Mouse (Mus musculus) fibroblast of lung, adult 2 months (primary cell): ENCODE data around the gene Pyroxd1.

Experiments
- DNase-seq: peaks from one replicate; pipeline ENCODE4 v3.0.0-alpha.2; 2011; ENCODE audit warnings: low read depth

The Pyroxd1 gene

DNA sequence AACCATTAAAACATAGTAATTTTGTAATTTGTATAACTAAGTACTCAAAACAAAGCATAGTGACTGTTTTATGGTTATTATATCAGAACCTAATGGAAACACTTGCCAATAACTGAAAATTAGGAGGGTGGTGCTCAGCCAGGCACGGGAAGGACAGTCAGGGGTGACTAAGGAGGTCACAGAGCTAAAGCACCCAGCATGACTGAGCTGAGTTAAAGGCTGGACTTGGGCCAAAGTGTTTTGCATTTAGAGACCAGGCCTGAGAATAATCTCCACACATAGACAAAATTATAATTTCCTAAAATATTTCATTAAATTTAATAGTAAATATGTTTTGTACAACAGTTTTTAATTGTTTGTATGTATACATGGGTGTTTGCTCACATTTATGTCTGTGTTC is 31.6 kb downstream of the Pyroxd1 start:
- no peak for DNase-seq

GRCm38 (mm10) chr6:142378576-142379330 is 33.3 kb downstream of the Pyroxd1 start:
- DNase-seq: no peak

- DNase-seq: no peak
Measured at GRCm38 (mm10) chr6:142379961-142380360, 34.5 kb downstream of the Pyroxd1 start.

- DNase-seq: no peak
Measured at GRCm38 (mm10) chr6:142381615-142382014, 36.2 kb downstream of the Pyroxd1 start.

DNA sequence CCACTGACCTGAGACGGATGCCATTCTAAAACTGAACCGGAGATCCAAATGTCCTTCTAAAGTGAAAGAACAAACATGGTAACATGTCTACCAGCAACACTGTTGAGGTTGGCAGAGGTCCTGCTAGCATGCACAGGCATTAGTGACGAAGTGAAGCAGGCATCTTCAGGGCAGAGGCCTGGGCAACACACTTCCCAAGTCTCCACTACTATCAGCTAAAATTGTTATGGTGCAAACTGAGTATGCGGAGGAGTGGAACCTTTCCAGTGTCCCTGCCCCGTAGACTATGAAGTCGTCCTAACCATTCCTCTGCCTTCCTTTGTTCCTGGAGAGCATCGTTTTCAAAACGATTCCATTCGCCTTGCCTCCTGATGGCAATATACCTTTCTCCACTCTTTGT is 39.1 kb downstream of the Pyroxd1 start:
- no peak for DNase-seq

DNA sequence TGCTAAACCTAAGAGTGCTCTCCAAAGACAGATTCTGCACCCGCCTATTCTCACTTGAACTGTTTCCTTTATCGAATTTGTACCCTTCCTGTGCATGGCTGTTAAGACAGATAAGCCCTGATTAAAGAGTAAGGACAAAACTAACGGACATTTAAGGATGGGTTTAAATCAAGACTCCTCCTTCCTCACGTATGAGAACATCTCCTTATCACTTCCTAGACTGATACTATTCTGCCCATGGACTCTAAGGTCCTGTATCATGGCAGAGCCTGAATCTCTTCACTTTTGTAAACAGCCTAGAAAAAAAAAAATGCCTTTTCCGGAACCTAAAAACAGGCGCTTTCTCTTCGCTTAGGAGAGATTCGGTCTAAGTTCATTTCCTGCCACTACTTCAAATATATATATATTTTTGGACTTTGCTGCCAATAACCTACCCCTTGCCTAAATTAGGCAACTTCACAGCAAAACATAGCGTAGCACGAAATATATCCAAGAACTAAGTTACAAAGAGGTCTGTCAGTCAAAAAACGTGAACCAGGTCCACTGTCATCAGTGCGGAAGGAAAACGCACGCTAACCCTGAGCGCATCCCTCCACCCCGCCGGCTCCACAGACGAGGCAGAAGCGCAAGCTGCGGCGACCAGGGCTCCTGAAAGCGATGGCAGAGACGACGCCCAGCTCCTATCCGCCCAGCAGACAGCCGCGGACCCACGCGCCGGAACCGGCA is 41.0 kb downstream of the Pyroxd1 start:
- DNase-seq: no peak

DNA sequence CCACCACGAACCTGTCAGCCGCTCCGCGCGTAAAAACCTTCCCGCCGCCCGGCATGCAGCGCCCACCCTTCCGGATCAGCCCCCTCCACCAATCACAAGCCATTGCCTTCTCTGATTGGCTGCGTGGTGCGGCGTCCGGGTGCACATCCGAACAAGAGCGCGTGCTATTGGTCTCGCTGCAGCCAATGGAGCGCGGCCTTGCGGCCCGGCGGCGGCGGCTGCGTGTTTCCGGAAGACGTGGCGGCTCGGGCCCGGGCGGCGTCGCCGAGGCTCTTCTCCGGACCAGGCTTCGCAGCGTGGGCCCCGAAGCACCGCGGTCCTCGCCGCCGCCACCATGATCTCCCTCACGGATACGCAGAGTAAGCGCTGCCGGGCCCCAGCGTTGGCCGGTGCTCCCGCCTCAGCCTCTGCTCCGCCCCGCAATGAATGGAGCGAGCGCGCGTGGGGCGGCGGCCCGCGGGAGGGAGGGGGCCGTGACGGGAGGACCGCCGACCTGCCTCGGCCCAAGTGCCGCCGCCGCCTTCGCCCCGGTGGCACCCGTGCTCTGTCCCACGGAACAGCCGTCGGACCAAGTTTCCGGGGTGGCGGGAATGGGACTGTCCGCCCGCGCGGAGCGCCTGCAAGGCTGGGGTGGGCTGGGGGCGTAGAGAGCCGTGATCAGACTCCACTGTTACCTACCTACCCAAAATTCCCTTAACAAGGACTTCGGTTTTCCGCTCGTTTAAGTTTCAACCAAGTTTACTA is 41.7 kb downstream of the Pyroxd1 start, which contains the start of the genes Recql and Golt1b:
Recql (minus strand) TSS at position 77 of the 744 bp plus-strand sequence.
Golt1b (plus strand) TSS at position 211 of the 744 bp plus-strand sequence.
- peak; percentile 93 for DNase-seq

GRCm38 (mm10) chr6:142387755-142388271 is 42.4 kb downstream of the Pyroxd1 start:
- DNase-seq: no peak

- DNase-seq: no peak
Measured at GRCm38 (mm10) chr6:142389101-142389500, 43.6 kb downstream of the Pyroxd1 start.

DNA sequence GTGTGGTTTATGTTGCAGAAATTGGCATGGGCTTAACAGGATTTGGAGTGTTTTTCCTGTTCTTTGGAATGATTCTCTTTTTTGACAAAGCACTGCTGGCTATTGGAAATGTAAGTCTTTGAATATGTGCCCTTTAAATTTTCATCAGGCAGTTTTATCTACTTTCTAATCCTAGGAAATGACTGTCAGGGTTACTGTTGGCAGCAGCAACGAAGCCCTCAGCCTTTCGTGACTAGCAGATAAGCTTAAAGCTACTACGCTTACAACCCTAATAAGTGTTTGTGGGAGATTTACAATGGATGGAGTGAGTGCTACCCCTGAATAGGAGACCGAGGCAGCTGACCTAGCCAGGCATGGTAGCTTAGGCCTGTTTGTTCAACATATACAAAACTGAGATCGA is 46.9 kb downstream of the Pyroxd1 start:
- DNase-seq: no peak

DNA sequence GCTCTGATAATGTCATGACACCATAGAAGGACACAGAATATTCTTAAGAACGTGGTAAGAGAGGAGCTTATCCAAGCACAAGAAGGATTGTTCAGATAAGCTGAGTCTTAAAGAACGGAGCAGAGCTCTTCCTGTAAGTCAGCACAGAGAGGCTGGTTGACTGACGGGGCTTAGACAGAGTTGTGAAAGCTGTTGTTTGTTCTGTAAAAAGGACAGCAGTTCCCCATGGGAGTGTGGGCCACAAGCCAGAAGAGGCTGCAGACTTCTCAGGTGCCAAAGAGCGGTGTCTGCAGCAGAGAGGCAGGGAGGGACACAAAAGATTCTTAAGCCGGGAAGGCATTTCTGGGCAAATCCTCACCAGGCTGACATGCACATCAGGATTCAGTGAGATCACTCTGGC is 49.2 kb downstream of the Pyroxd1 start:
- DNase-seq: no peak

DNA sequence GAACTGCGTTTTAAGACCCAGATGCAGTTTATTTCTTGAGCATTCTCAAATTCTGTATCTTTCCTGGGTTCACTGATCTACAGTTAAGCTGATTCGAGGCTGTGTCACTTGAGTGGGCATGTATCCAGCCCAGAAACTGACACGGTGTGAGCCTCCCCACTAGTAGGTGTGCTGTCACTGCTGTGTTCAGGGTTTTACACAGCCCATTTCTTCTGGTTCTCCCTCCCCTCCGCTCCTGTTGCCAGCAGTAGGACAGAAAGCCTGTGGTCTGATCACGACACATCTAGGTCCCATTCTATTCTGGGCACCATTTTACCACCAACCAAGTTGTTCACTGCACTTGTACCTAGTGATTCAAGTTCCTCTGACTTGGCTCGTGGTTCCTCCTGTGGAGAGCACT is 50.3 kb downstream of the Pyroxd1 start:
- no peak for DNase-seq

GRCm38 (mm10) chr6:142411140-142411539 is 65.7 kb downstream of the Pyroxd1 start:
- DNase-seq: no peak
